Mouse (Mus musculus): ENCODE results near the gene Tspear. TPM values are rescaled to one million over a fixed set of nuclear protein-coding genes. Genes with fewer than 3 reads are reported as not detected.

Gene Tspear
- polyA plus RNA-seq (2011; ENCODE audit: insufficient read depth, insufficient read length, low read depth, missing spikeins), result 0.91 and 1.2 TPM in 2 replicates

GRCm38 (mm10) chr10:77685895-77686664 is at the start of gene Tspear:
Tspear (plus strand) TSS chr10:77686569.
- Histone ChIP-seq H3K4me3 (ENCODE audit: low read depth, low read length) (no peak within 1 kb of the TSS), H3K27me3 (ENCODE audit: control insufficient read depth, insufficient read depth, low read length, poor library complexity, severe bottlenecking) (no peaks in the 10 kb centered on the region), H3K4me1 (ENCODE audit: control insufficient read depth, insufficient read depth, low read length) (peaks cover 3% of the 10 kb centered on the region), H3K9ac (ENCODE audit: low read depth, poor library complexity, severe bottlenecking) (no peak within 1 kb of the TSS), H3K27ac (ENCODE audit: insufficient read depth, low read length) (no peak within 1 kb of the TSS), H3K9me3 (replicated peaks; ENCODE audit: control insufficient read depth, insufficient read depth, low read length, poor library complexity, severe bottlenecking) (no peaks in the 10 kb centered on the region), H3K36me3 (ENCODE audit: control insufficient read depth, insufficient read depth, low read length, poor library complexity, severe bottlenecking) (no peaks in the 10 kb centered on the region)
- TF ChIP-seq POLR2A (IDR thresholded peaks at IDR 0.05; ENCODE audit: insufficient read depth, low read length) (no peak), CTCF (IDR thresholded peaks at IDR 0.05; ENCODE audit: low read depth, low read length) (no peak)

DNA sequence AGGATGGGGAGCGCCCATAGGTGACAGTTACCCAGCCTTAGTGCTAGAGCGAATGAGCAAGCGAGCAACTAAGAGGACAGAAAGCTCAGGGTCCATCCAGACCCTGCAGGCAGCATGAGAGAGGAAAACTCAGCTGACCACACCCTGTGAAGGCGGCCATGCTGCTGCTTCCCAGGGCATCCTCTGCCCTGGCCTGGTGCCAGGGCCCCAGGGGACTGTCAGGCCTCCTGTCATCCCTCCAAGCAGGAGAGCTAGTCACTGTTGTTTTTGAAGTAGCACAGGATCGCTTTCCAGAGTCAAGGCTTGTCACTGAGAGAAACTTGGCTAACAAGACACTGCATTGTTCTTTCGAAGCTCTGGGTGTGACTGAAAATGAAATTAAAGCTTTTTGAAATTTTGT is 47.4 kb upstream of the Tspear start:
- Histone ChIP-seq H3K9me3 (replicated peaks; ENCODE audit: control insufficient read depth, insufficient read depth, low read length, poor library complexity, severe bottlenecking) (no peaks in the 10 kb centered on the region), H3K4me3 (ENCODE audit: low read depth, low read length) (no peak overlapping the region), H3K27me3 (ENCODE audit: control insufficient read depth, insufficient read depth, low read length, poor library complexity, severe bottlenecking) (no peaks in the 10 kb centered on the region), H3K4me1 (ENCODE audit: control insufficient read depth, insufficient read depth, low read length) (no peaks in the 10 kb centered on the region), H3K36me3 (ENCODE audit: control insufficient read depth, insufficient read depth, low read length, poor library complexity, severe bottlenecking) (peaks cover 13% of the 10 kb centered on the region), H3K9ac (ENCODE audit: low read depth, poor library complexity, severe bottlenecking) (no peak overlapping the region), H3K27ac (ENCODE audit: insufficient read depth, low read length) (no peak overlapping the region)
- TF ChIP-seq POLR2A (IDR thresholded peaks at IDR 0.05; ENCODE audit: insufficient read depth, low read length) (no peak), CTCF (IDR thresholded peaks at IDR 0.05; ENCODE audit: low read depth, low read length) (no peak), EP300 (IDR thresholded peaks at IDR 0.05; ENCODE audit: insufficient read depth, low read depth, low read length) (no peak)

DNA sequence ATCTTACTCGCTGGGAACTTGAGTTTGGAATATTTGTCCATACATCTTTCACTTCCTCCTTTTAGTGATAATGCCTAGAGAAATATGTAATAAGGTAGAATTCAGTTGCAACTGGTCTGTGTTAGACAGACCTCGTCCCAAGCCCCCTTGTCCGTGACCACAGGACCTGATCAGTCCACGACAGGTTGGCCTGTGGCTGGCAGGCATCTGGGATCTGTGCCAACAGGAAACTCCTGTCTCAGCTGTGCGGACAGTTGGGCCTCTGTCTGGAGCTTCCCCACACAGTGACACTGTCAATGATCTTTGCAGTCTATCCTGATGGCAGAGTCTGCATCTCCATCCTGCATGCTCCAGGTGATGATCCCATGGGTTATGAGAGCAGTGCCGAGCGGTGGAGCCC is 43.2 kb upstream of the Tspear start:
- Histone ChIP-seq H3K9me3 (replicated peaks; ENCODE audit: control insufficient read depth, insufficient read depth, low read length, poor library complexity, severe bottlenecking) (no peaks in the 10 kb centered on the region), H3K9ac (ENCODE audit: low read depth, poor library complexity, severe bottlenecking) (no peak overlapping the region), H3K4me3 (ENCODE audit: low read depth, low read length) (no peak overlapping the region), H3K27ac (ENCODE audit: insufficient read depth, low read length) (no peak overlapping the region), H3K4me1 (ENCODE audit: control insufficient read depth, insufficient read depth, low read length) (no peaks in the 10 kb centered on the region), H3K27me3 (ENCODE audit: control insufficient read depth, insufficient read depth, low read length, poor library complexity, severe bottlenecking) (no peaks in the 10 kb centered on the region), H3K36me3 (ENCODE audit: control insufficient read depth, insufficient read depth, low read length, poor library complexity, severe bottlenecking) (peaks cover 20% of the 10 kb centered on the region)
- TF ChIP-seq EP300 (IDR thresholded peaks at IDR 0.05; ENCODE audit: insufficient read depth, low read depth, low read length) (no peak), CTCF (IDR thresholded peaks at IDR 0.05; ENCODE audit: low read depth, low read length) (no peak), POLR2A (IDR thresholded peaks at IDR 0.05; ENCODE audit: insufficient read depth, low read length) (no peak)

- H3K27ac ChIP-seq (ENCODE audit: insufficient read depth, low read length), result no peak overlapping the region
- no peaks in the 10 kb centered on the region for H3K27me3 ChIP-seq (ENCODE audit: control insufficient read depth, insufficient read depth, low read length, poor library complexity, severe bottlenecking)
- no peak overlapping the region for H3K4me3 ChIP-seq (ENCODE audit: low read depth, low read length)
- H3K9me3 ChIP-seq (replicated peaks; ENCODE audit: control insufficient read depth, insufficient read depth, low read length, poor library complexity, severe bottlenecking), result no peaks in the 10 kb centered on the region
- H3K36me3 ChIP-seq (ENCODE audit: control insufficient read depth, insufficient read depth, low read length, poor library complexity, severe bottlenecking), result peaks cover 18% of the 10 kb centered on the region
- H3K4me1 ChIP-seq (ENCODE audit: control insufficient read depth, insufficient read depth, low read length), result peaks cover 4% of the 10 kb centered on the region
- H3K9ac ChIP-seq (ENCODE audit: low read depth, poor library complexity, severe bottlenecking), result no peak overlapping the region
- TF ChIP-seq CTCF (IDR thresholded peaks at IDR 0.05; ENCODE audit: low read depth, low read length) (no peak), POLR2A (IDR thresholded peaks at IDR 0.05; ENCODE audit: insufficient read depth, low read length) (no peak), EP300 (IDR thresholded peaks at IDR 0.05; ENCODE audit: insufficient read depth, low read depth, low read length) (no peak)
These were observed 40.8 kb upstream of the Tspear start for GRCm38 (mm10) chr10:77645571-77645970.

DNA sequence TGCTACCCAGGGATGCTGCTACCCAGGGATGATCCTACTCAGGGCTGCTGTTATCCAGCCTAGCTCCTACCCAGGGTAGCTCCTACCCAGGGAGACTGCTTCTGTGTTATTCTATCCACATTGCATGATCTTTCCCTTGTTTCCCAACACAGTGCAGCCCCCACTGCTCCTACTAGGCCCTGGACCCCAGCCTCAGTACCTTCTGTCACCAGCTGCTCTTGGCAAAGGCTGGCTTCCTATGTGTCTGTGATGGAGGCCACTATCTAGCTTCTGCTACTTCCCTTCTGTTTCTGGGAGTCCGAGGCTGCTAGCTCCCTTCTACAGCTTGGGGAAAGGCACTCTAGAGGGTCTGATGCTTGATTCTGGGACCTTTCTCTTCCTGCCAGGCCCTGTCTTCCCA is 38.9 kb upstream of the Tspear start:
- TF ChIP-seq POLR2A (IDR thresholded peaks at IDR 0.05; ENCODE audit: insufficient read depth, low read length), result no peak

GRCm38 (mm10) chr10:77647901-77648300 is 38.5 kb upstream of the Tspear start:
- Histone ChIP-seq H3K27me3 (ENCODE audit: control insufficient read depth, insufficient read depth, low read length, poor library complexity, severe bottlenecking) (no peaks in the 10 kb centered on the region), H3K9me3 (replicated peaks; ENCODE audit: control insufficient read depth, insufficient read depth, low read length, poor library complexity, severe bottlenecking) (no peaks in the 10 kb centered on the region), H3K9ac (ENCODE audit: low read depth, poor library complexity, severe bottlenecking) (no peak overlapping the region), H3K27ac (ENCODE audit: insufficient read depth, low read length) (no peak overlapping the region), H3K4me3 (ENCODE audit: low read depth, low read length) (no peak overlapping the region), H3K4me1 (ENCODE audit: control insufficient read depth, insufficient read depth, low read length) (peaks cover 8% of the 10 kb centered on the region), H3K36me3 (ENCODE audit: control insufficient read depth, insufficient read depth, low read length, poor library complexity, severe bottlenecking) (peaks cover 9% of the 10 kb centered on the region; the same call in 1 of the 2 replicates)
- TF ChIP-seq POLR2A (IDR thresholded peaks at IDR 0.05; ENCODE audit: insufficient read depth, low read length), result no peak
- no peak for TF ChIP-seq CTCF (IDR thresholded peaks at IDR 0.05; ENCODE audit: low read depth, low read length)
- 0 out of 2 replicates have a peak, but pooled peaks have one; percentile 59 for TF ChIP-seq EP300 (IDR thresholded peaks at IDR 0.05; ENCODE audit: insufficient read depth, low read depth, low read length)

More for the DNA sequence above, 38.9 kb upstream of the Tspear start:
- Histone ChIP-seq H3K36me3 (ENCODE audit: control insufficient read depth, insufficient read depth, low read length, poor library complexity, severe bottlenecking) (peaks cover 11% of the 10 kb centered on the region; the same call in 1 of the 2 replicates), H3K9ac (ENCODE audit: low read depth, poor library complexity, severe bottlenecking) (no peak overlapping the region), H3K27ac (ENCODE audit: insufficient read depth, low read length) (no peak overlapping the region), H3K9me3 (replicated peaks; ENCODE audit: control insufficient read depth, insufficient read depth, low read length, poor library complexity, severe bottlenecking) (no peaks in the 10 kb centered on the region), H3K27me3 (ENCODE audit: control insufficient read depth, insufficient read depth, low read length, poor library complexity, severe bottlenecking) (no peaks in the 10 kb centered on the region), H3K4me3 (ENCODE audit: low read depth, low read length) (no peak overlapping the region), H3K4me1 (ENCODE audit: control insufficient read depth, insufficient read depth, low read length) (peaks cover 8% of the 10 kb centered on the region)

Measured in ES-Bruce4 (cell line).